ENCODE assay signal across 8 mouse cellular contexts in the genomic region with DNA sequence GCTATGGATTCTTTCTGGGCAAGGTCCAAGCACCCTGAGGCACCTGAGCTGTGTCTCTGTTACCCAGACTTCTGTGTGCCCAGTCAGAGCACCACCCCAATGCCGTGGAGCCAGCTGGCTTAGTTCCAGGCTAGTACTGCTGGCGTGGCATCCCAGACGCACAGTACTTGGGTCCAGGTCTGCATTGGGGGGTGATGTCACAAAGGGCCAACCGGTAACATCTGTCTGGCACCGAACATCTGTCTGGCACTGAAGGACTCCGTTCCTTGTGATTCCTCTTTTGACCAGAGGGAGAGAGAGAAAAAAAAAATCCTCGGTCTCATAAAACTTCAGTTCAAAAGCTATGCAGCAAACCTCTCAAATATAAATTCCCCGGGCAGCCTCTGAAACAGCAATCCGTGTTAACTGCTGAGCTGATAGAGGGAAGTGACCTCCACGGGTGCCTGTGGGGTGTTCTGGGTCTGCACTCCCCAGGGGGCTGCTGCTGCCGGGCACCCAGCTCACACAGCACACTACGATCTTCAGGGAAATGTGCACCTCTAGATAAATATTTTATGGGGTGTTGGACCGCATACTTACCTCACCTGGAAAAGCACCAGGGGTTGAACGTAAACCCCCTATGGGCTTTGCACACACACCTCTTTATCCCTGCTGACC. TPM values are rescaled to one million over a fixed set of nuclear protein-coding genes. Genes with fewer than 3 reads are reported as not detected.
DNase-seq lines count a peak whose midpoint lies in the region; ATAC-seq and TF ChIP-seq lines count a peak whose summit lies in the region.

No protein-coding gene starts in this region.

- H3K4me3 ChIP-seq in lung, embryonic 16.5 days (ENCODE audit: low read length), result peak overlapping the region; percentile 49
- peak overlapping the region; percentile 56 for H3K4me3 ChIP-seq in embryonic facial prominence, embryonic 10.5 days
- peak overlapping the region; percentile 48 for H3K4me3 ChIP-seq in hindbrain, embryonic 15.5 days
- peak overlapping the region; percentile 46 for H3K4me3 ChIP-seq in liver, embryonic 13.5 days (replicated peaks)
- H3K4me3 ChIP-seq in stomach, postnatal 0 days (ENCODE audit: low read depth, low read length), result peak overlapping the region; percentile 47; the same call in 1 of the 2 replicates

- H3K9ac ChIP-seq in lung, embryonic 16.5 days (ENCODE audit: low read length), result no peak overlapping the region; the same call in 1 of the 2 replicates
- 0 out of 2 replicates have a peak overlapping the region, but pooled peaks have one; percentile 39 for H3K9ac ChIP-seq in hindbrain, embryonic 15.5 days
- H3K9ac ChIP-seq in liver, embryonic 13.5 days, result no peak overlapping the region
- H3K9ac ChIP-seq in stomach, postnatal 0 days (ENCODE audit: low read length), result no peak overlapping the region

- no peak for TF ChIP-seq EP300 in stomach, postnatal 0 days (optimal IDR thresholded peaks at IDR 0.05)

- peaks cover 11% of the 10 kb centered on the region for H3K4me1 ChIP-seq in lung, embryonic 16.5 days (replicated peaks; ENCODE audit: control insufficient read depth, insufficient read depth, low read length)
- peaks cover 38% of the 10 kb centered on the region for H3K4me1 ChIP-seq in embryonic facial prominence, embryonic 10.5 days
- H3K4me1 ChIP-seq in hindbrain, embryonic 15.5 days (replicated peaks), result peaks cover 46% of the 10 kb centered on the region
- peaks cover 8% of the 10 kb centered on the region for H3K4me1 ChIP-seq in liver, embryonic 13.5 days (replicated peaks)
- H3K4me1 ChIP-seq in stomach, postnatal 0 days (replicated peaks; ENCODE audit: control insufficient read depth, insufficient read depth), result 0 out of 2 replicates have a peak, but pooled peaks cover 3% of the 10 kb centered on the region

- H3K27me3 ChIP-seq in lung, embryonic 16.5 days (ENCODE audit: control insufficient read depth, insufficient read depth, low read depth, low read length), result peaks cover 69% of the 10 kb centered on the region
- H3K27me3 ChIP-seq in embryonic facial prominence, embryonic 10.5 days (replicated peaks; ENCODE audit: low read depth, poor library complexity, severe bottlenecking), result peaks cover 100% of the 10 kb centered on the region
- peaks cover 66% of the 10 kb centered on the region for H3K27me3 ChIP-seq in hindbrain, embryonic 15.5 days
- peaks cover 95% of the 10 kb centered on the region for H3K27me3 ChIP-seq in liver, embryonic 13.5 days
- H3K27me3 ChIP-seq in stomach, postnatal 0 days (ENCODE audit: control insufficient read depth, insufficient read depth, low read length), result peaks cover 8% of the 10 kb centered on the region

- TF ChIP-seq CTCF in stomach, postnatal 0 days (IDR thresholded peaks at IDR 0.05; ENCODE audit: low read depth), result no peak

- no peak for DNase-seq in lung, postnatal 14 days
- DNase-seq in embryonic facial prominence, embryonic 10.5 days (ENCODE audit: low spot score), result no peak
- no peak for DNase-seq in liver, embryonic 13.5 days
- DNase-seq in stomach, postnatal 0 days (ENCODE audit: low spot score), result no peak
- no peak for DNase-seq in B cell, adult 2 months
- DNase-seq in spleen, adult 12 weeks (ENCODE audit: low spot score), result no peak

- no peak overlapping the region for H3K27ac ChIP-seq in lung, embryonic 16.5 days (ENCODE audit: low read length)
- H3K27ac ChIP-seq in embryonic facial prominence, embryonic 10.5 days (replicated peaks), result no peak overlapping the region
- H3K27ac ChIP-seq in hindbrain, embryonic 15.5 days (replicated peaks), result no peak overlapping the region
- no peak overlapping the region for H3K27ac ChIP-seq in liver, embryonic 13.5 days
- H3K27ac ChIP-seq in stomach, postnatal 0 days (replicated peaks), result no peak overlapping the region

- no peak for ATAC-seq in lung, embryonic 16.5 days (ENCODE audit: low read depth)
- ATAC-seq in hindbrain, embryonic 15.5 days (ENCODE audit: low FRiP score, low read depth), result no peak
- no peak for ATAC-seq in liver, embryonic 13.5 days (ENCODE audit: low read depth)
- 0 out of 2 replicates have a peak, but pooled peaks have one; percentile 21 for ATAC-seq in stomach, postnatal 0 days (ENCODE audit: low FRiP score, low TSS enrichment)

- H3K4me2 ChIP-seq in lung, embryonic 16.5 days (ENCODE audit: low read depth, low read length), result peak overlapping the region; percentile 82
- H3K4me2 ChIP-seq in hindbrain, embryonic 15.5 days, result peak overlapping the region; percentile 97
- peak overlapping the region; percentile 60 for H3K4me2 ChIP-seq in liver, embryonic 13.5 days
- H3K4me2 ChIP-seq in stomach, postnatal 0 days (replicated peaks; ENCODE audit: low read depth), result peak overlapping the region; percentile 88

- H3K36me3 ChIP-seq in lung, embryonic 16.5 days (ENCODE audit: control insufficient read depth, insufficient read depth, low read length), result no peaks in the 10 kb centered on the region
- H3K36me3 ChIP-seq in embryonic facial prominence, embryonic 10.5 days (replicated peaks), result no peaks in the 10 kb centered on the region
- no peaks in the 10 kb centered on the region for H3K36me3 ChIP-seq in hindbrain, embryonic 15.5 days
- no peaks in the 10 kb centered on the region for H3K36me3 ChIP-seq in liver, embryonic 13.5 days
- no peaks in the 10 kb centered on the region for H3K36me3 ChIP-seq in stomach, postnatal 0 days (ENCODE audit: control insufficient read depth, insufficient read depth, low read length)

- H3K9me3 ChIP-seq in lung, embryonic 16.5 days (ENCODE audit: control insufficient read depth, low read length), result no peaks in the 10 kb centered on the region
- no peaks in the 10 kb centered on the region for H3K9me3 ChIP-seq in embryonic facial prominence, embryonic 10.5 days
- no peaks in the 10 kb centered on the region for H3K9me3 ChIP-seq in hindbrain, embryonic 15.5 days
- H3K9me3 ChIP-seq in liver, embryonic 13.5 days (replicated peaks), result no peaks in the 10 kb centered on the region
- no peaks in the 10 kb centered on the region for H3K9me3 ChIP-seq in stomach, postnatal 0 days (ENCODE audit: control insufficient read depth, low read length)

- WGBS in lung, embryonic 16.5 days, result 21% methylated on average over 14 of the region's 14 CpGs
- WGBS in embryonic facial prominence, embryonic 10.5 days, result 27% methylated on average over 14 of the region's 14 CpGs
- 18% methylated on average over 14 of the region's 14 CpGs for WGBS in hindbrain, embryonic 15.5 days
- 24% methylated on average over 14 of the region's 14 CpGs for WGBS in liver, embryonic 13.5 days (ENCODE audit: insufficient replicate concordance)
- 23% methylated on average over 14 of the region's 14 CpGs for WGBS in stomach, postnatal 0 days

RNA-seq across cellular contexts. Expression of gene H6pd, which starts 22.5 kb away (rescaled TPM):
- 38.3 and 39.6 TPM in 2 replicates for polyA plus RNA-seq in lung, embryonic 16.5 days (2015; fragmentation: Nextera tagmentation; extraction: Ambion mirVana)
- 4.9 and 5.3 TPM in 2 replicates for polyA plus RNA-seq in embryonic facial prominence, embryonic 10.5 days (2016; fragmentation: Nextera tagmentation; extraction: Ambion mirVana)
- 3.0 and 3.4 TPM in 2 replicates for polyA plus RNA-seq in hindbrain, embryonic 15.5 days (2015; fragmentation: Nextera tagmentation; extraction: Ambion mirVana)
- 6.8 and 7.3 TPM in 2 replicates for polyA plus RNA-seq in liver, embryonic 13.5 days (2015; fragmentation: Nextera tagmentation; extraction: Ambion mirVana)
- polyA plus RNA-seq in stomach, postnatal 0 days (2015; fragmentation: Nextera tagmentation; extraction: Ambion mirVana), result 11.8 and 12.3 TPM in 2 replicates

RNA-seq across cellular contexts. Expression of gene Gpr157, which starts 55.8 kb away (rescaled TPM):
- 2.3 TPM in 2 replicates for polyA plus RNA-seq in lung, embryonic 16.5 days (2015; fragmentation: Nextera tagmentation; extraction: Ambion mirVana)
- polyA plus RNA-seq in embryonic facial prominence, embryonic 10.5 days (2016; fragmentation: Nextera tagmentation; extraction: Ambion mirVana), result 0.49 and 0.55 TPM in 2 replicates
- 0.40 and 0.59 TPM in 2 replicates for polyA plus RNA-seq in hindbrain, embryonic 15.5 days (2015; fragmentation: Nextera tagmentation; extraction: Ambion mirVana)
- polyA plus RNA-seq in liver, embryonic 13.5 days (2015; fragmentation: Nextera tagmentation; extraction: Ambion mirVana), result 0.10 and 0.12 TPM in 2 replicates
- 0.55 and 0.75 TPM in 2 replicates for polyA plus RNA-seq in stomach, postnatal 0 days (2015; fragmentation: Nextera tagmentation; extraction: Ambion mirVana)
